Mouse (Mus musculus) right cerebral cortex, adult 2 months (tissue): ENCODE measurements around the gene Zcchc24.

Experiments used
- DNase-seq, 2 experiments: peaks; one replicate each; pipeline ENCODE4 v3.0.0; 2021 to 2022; ENCODE audit warnings: low spot score in 2 of 2

Zcchc24 gene

GRCm38 (mm10) chr14:25776294-25776693, 7.5 kb upstream of the Zcchc24 start:
- no peak for DNase-seq

- no peak for DNase-seq
Observed at GRCm38 (mm10) chr14:25774100-25774499, 5.3 kb upstream of the Zcchc24 start.

- no peak for DNase-seq
Observed at GRCm38 (mm10) chr14:25773039-25773438, 4.2 kb upstream of the Zcchc24 start.

- DNase-seq: no peak
Observed at GRCm38 (mm10) chr14:25769626-25770306, 927 bp upstream of the Zcchc24 start.

- DNase-seq: no peak
Observed at GRCm38 (mm10) chr14:25768261-25768893, 462 bp downstream of the Zcchc24 start.

- no peak for DNase-seq
Observed at GRCm38 (mm10) chr14:25767725-25768203, 1.1 kb downstream of the Zcchc24 start.

GRCm38 (mm10) chr14:25766441-25766840, 2.4 kb downstream of the Zcchc24 start:
- DNase-seq: no peak

GRCm38 (mm10) chr14:25765921-25766320, 2.9 kb downstream of the Zcchc24 start:
- peak; percentile 51 to 63 for DNase-seq

GRCm38 (mm10) chr14:25765146-25765545, 3.7 kb downstream of the Zcchc24 start:
- no peak for DNase-seq

- no peak for DNase-seq
Observed at GRCm38 (mm10) chr14:25761184-25761583, 7.7 kb downstream of the Zcchc24 start.

- DNase-seq: no peak
Observed at GRCm38 (mm10) chr14:25759981-25760537, 8.8 kb downstream of the Zcchc24 start.

GRCm38 (mm10) chr14:25759551-25759950, 9.3 kb downstream of the Zcchc24 start:
- DNase-seq: no peak

- DNase-seq: no peak
Observed at GRCm38 (mm10) chr14:25757917-25758316, 10.9 kb downstream of the Zcchc24 start.

GRCm38 (mm10) chr14:25756385-25756990, 12.4 kb downstream of the Zcchc24 start:
- DNase-seq: no peak

GRCm38 (mm10) chr14:25755541-25755940, 13.3 kb downstream of the Zcchc24 start:
- no peak for DNase-seq

GRCm38 (mm10) chr14:25754531-25755484, 14.0 kb downstream of the Zcchc24 start:
- no peak for DNase-seq

- no peak for DNase-seq
Observed at GRCm38 (mm10) chr14:25753021-25753420, 15.8 kb downstream of the Zcchc24 start.

- no peak for DNase-seq
Observed at GRCm38 (mm10) chr14:25751067-25751466, 17.8 kb downstream of the Zcchc24 start.

- no peak for DNase-seq
Observed at GRCm38 (mm10) chr14:25750448-25751015, 18.3 kb downstream of the Zcchc24 start.

GRCm38 (mm10) chr14:25749143-25749909, 19.5 kb downstream of the Zcchc24 start:
- no peak for DNase-seq
